ENCODE assay signal across 21 mouse cellular contexts in the genomic region with DNA sequence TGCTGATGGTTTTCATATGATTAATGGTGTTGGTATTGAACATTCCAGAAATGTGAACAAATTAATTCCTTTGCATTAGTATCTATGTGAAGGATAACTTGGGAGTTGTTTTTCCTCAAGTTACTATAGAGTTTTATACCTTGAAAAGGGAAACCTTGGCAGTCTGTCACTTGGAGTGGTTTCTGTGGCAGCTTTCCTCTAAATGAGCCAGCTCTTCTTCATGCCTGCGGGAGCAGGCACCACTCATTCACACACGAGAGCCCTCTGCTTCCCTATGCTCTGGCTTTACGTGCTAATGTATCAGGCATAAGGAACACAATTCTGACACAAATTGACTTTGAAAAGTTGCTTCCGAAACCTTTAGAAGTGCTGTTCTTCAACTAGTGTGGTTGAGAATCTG.
A peak's percentile ranks its signal among the peaks of the same experiment; 100 is the strongest.
DNase-seq lines count a peak whose midpoint lies in the region; ATAC-seq and TF ChIP-seq lines count a peak whose summit lies in the region.
"Had no signal": no experiment of that assay in that cellular context is flagged by ENCODE, and none has a peak within 500 bp of the region (broad histone marks: within the 10 kb centered on the region; RNA-seq: fewer than 3 reads in every experiment).

No protein-coding gene starts in this region.

- H3K4me1 ChIP-seq in hindbrain, postnatal 0 days (ENCODE audit: insufficient read depth, low read length) = no peaks in the 10 kb centered on the region
- H3K4me1 ChIP-seq in hindbrain, embryonic 14.5 days (replicated peaks; ENCODE audit: control insufficient read depth, insufficient read depth, low read length) = no peaks in the 10 kb centered on the region
- H3K4me1 ChIP-seq: embryonic facial prominence, embryonic 15.5 days; intestine, embryonic 15.5 days had no signal

- H3K9me3 ChIP-seq in hindbrain, postnatal 0 days (ENCODE audit: low read length) = no peaks in the 10 kb centered on the region
- H3K9me3 ChIP-seq in hindbrain, embryonic 14.5 days (ENCODE audit: control insufficient read depth, low read length) = no peaks in the 10 kb centered on the region
- H3K9me3 ChIP-seq: embryonic facial prominence, embryonic 15.5 days; hindbrain, embryonic 13.5 days; intestine, embryonic 15.5 days had no signal

- peak; percentile 38 to 52 for DNase-seq in cerebellum, postnatal 14 days
- DNase-seq in cerebellum, adult 11-12 months = no peak
- DNase-seq in hindbrain, postnatal 0 days (ENCODE audit: low spot score) = peak; percentile 7
- no peak for DNase-seq in hindbrain, embryonic 14.5 days (ENCODE audit: low spot score)
- DNase-seq in brain, adult 2 months (ENCODE audit: low read depth, low spot score) = peak; percentile 48
- DNase-seq in retina, postnatal 1 day = no peak
- DNase-seq: adrenal gland, adult 2 months; adrenal gland, postnatal 14 days; cerebellum, adult 2 months; cerebellum, postnatal 36 days; embryo, embryonic 11 days; forebrain, postnatal 0 days; gastrocnemius, adult 2 months; gastrocnemius, postnatal 14 days; kidney, adult 11 months had no signal

- no peak for TF ChIP-seq CTCF in hindbrain, postnatal 0 days (IDR thresholded peaks at IDR 0.05; ENCODE audit: low read depth)

- H3K4me2 ChIP-seq in hindbrain, postnatal 0 days (ENCODE audit: low read depth, low read length) = no peak overlapping the region
- no peak overlapping the region for H3K4me2 ChIP-seq in hindbrain, embryonic 14.5 days (replicated peaks)
- H3K4me2 ChIP-seq: embryonic facial prominence, embryonic 15.5 days; heart, embryonic 11.5 days; hindbrain, embryonic 13.5 days; intestine, embryonic 15.5 days had no signal

- H3K9ac ChIP-seq in hindbrain, postnatal 0 days (replicated peaks; ENCODE audit: low read length) = no peak overlapping the region
- no peak overlapping the region for H3K9ac ChIP-seq in hindbrain, embryonic 14.5 days
- H3K9ac ChIP-seq: embryonic facial prominence, embryonic 15.5 days; forebrain, postnatal 0 days; hindbrain, embryonic 13.5 days; intestine, embryonic 15.5 days had no signal

- ATAC-seq in hindbrain, postnatal 0 days = no peak
- no peak for ATAC-seq in hindbrain, embryonic 14.5 days (ENCODE audit: low FRiP score)
- ATAC-seq: CD4-positive, CD25-positive, alpha-beta regulatory T cell, adult 4 months; forebrain, embryonic 14.5 days; forebrain, postnatal 0 days; intestine, embryonic 15.5 days had no signal

- H3K36me3 ChIP-seq in hindbrain, postnatal 0 days (ENCODE audit: insufficient read depth, low read length) = peaks cover 4% of the 10 kb centered on the region; the same call in 1 of the 2 replicates
- H3K36me3 ChIP-seq in hindbrain, embryonic 14.5 days (replicated peaks; ENCODE audit: control insufficient read depth, insufficient read depth) = peaks cover 15% of the 10 kb centered on the region; the same call in 1 of the 2 replicates
- H3K36me3 ChIP-seq: embryonic facial prominence, embryonic 15.5 days; intestine, embryonic 15.5 days had no signal

- H3K27me3 ChIP-seq in hindbrain, postnatal 0 days (ENCODE audit: insufficient read depth, low read length) = no peaks in the 10 kb centered on the region
- no peaks in the 10 kb centered on the region for H3K27me3 ChIP-seq in hindbrain, embryonic 14.5 days (ENCODE audit: control insufficient read depth, insufficient read depth, low read length)
- H3K27me3 ChIP-seq: embryonic facial prominence, embryonic 15.5 days; hindbrain, embryonic 13.5 days; intestine, embryonic 15.5 days had no signal

- 61% methylated on average over 4 of the region's 4 CpGs for WGBS in hindbrain, postnatal 0 days
- WGBS in hindbrain, embryonic 14.5 days = 75% methylated on average over 4 of the region's 4 CpGs

- no peak overlapping the region for H3K27ac ChIP-seq in hindbrain, postnatal 0 days
- H3K27ac ChIP-seq in hindbrain, embryonic 14.5 days = no peak overlapping the region
- H3K27ac ChIP-seq: embryonic facial prominence, embryonic 15.5 days; gastrocnemius, adult 2 months; hindbrain, embryonic 13.5 days; intestine, embryonic 15.5 days had no signal

- H3K4me3 ChIP-seq in hindbrain, postnatal 0 days (ENCODE audit: low read length) = no peak overlapping the region
- no peak overlapping the region for H3K4me3 ChIP-seq in hindbrain, embryonic 14.5 days (replicated peaks; ENCODE audit: low read length)
- H3K4me3 ChIP-seq: embryonic facial prominence, embryonic 15.5 days; gastrocnemius, adult 2 months; hindbrain, embryonic 13.5 days; intestine, embryonic 15.5 days had no signal

Comparison
In these comparisons a context has a peak if more than half of its experiments do, and no peak if none do; other contexts are left out.
1. DNase-seq: peak in cerebellum, postnatal 14 days (2 of 2), hindbrain, postnatal 0 days (single experiment) and brain, adult 2 months (single experiment); none in cerebellum, adult 11-12 months (single experiment), hindbrain, embryonic 14.5 days (single experiment) and retina, postnatal 1 day (single experiment).